ENCODE assay signal across 10 mouse cellular contexts in the genomic region with DNA sequence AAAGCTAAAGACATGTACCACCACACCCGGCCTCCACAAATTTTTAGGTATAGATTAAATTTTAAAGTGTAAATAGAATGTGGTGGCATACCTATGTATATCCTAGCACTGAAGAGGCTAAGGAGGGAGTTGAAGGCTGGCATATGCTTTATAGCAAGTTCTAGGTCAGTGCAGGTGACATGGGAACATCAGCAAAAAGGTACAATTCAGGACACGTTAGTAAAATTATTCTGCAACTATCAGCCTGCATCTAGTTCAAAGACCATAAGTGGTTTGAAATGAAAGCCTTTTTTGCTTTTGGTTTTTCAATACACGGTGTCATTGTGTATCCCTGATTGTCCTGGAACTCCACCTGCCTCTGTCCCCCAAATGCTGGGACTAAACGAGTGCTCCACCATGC. TPM values are rescaled to one million over a fixed set of nuclear protein-coding genes. Genes with fewer than 3 reads are reported as not detected.
DNase-seq lines count a peak whose midpoint lies in the region; ATAC-seq and TF ChIP-seq lines count a peak whose summit lies in the region.
"Had no signal": no experiment of that assay in that cellular context is flagged by ENCODE, and none has a peak within 500 bp of the region (broad histone marks: within the 10 kb centered on the region; RNA-seq: fewer than 3 reads in every experiment).

No protein-coding gene starts in this region.

- no peaks in the 10 kb centered on the region for H3K27me3 ChIP-seq in heart, embryonic 10.5 days (ENCODE audit: insufficient read depth, poor library complexity, severe bottlenecking)
- no peaks in the 10 kb centered on the region for H3K27me3 ChIP-seq in forebrain, postnatal 0 days (ENCODE audit: insufficient read depth, low read length)
- no peaks in the 10 kb centered on the region for H3K27me3 ChIP-seq in liver, embryonic 13.5 days

- WGBS in heart, embryonic 10.5 days = 64% methylated on average over 4 of the region's 4 CpGs
- WGBS in forebrain, postnatal 0 days = 46% methylated on average over 4 of the region's 4 CpGs
- 59% methylated on average over 4 of the region's 4 CpGs for WGBS in liver, embryonic 13.5 days (ENCODE audit: insufficient replicate concordance)

- H3K9ac ChIP-seq in forebrain, postnatal 0 days = no peak overlapping the region
- H3K9ac ChIP-seq in liver, embryonic 13.5 days = peak overlapping the region; percentile 62; the same call in 1 of the 2 replicates

- H3K9me3 ChIP-seq in heart, embryonic 10.5 days = no peaks in the 10 kb centered on the region
- H3K9me3 ChIP-seq in forebrain, postnatal 0 days (ENCODE audit: low read length) = no peaks in the 10 kb centered on the region
- no peaks in the 10 kb centered on the region for H3K9me3 ChIP-seq in liver, embryonic 13.5 days (replicated peaks)

- peak overlapping the region; percentile 62 for H3K4me2 ChIP-seq in forebrain, postnatal 0 days (ENCODE audit: low read depth)
- H3K4me2 ChIP-seq in liver, embryonic 13.5 days = peak overlapping the region; percentile 89

- peaks cover 13% of the 10 kb centered on the region for H3K4me1 ChIP-seq in heart, embryonic 10.5 days
- no peaks in the 10 kb centered on the region for H3K4me1 ChIP-seq in forebrain, postnatal 0 days (ENCODE audit: insufficient read depth)
- peaks cover 29% of the 10 kb centered on the region for H3K4me1 ChIP-seq in liver, embryonic 13.5 days (replicated peaks)

- DNase-seq in heart, embryonic 10.5 days (ENCODE audit: low spot score) = no peak
- DNase-seq in heart, postnatal 14 days = no peak
- DNase-seq in A20 (ENCODE audit: low read depth, low spot score) = peak; percentile 13
- no peak for DNase-seq in forebrain, postnatal 0 days
- DNase-seq in liver, embryonic 13.5 days = no peak
- DNase-seq in retina, postnatal 1 day = no peak
- no peak for DNase-seq in adrenal gland, adult 2 months
- DNase-seq in thymus, postnatal 25 days = no peak
- DNase-seq: cerebellum, adult 18-20 months; kidney, postnatal 36 days had no signal

- ATAC-seq in forebrain, postnatal 0 days = no peak
- ATAC-seq in liver, embryonic 13.5 days (ENCODE audit: low read depth) = no peak

- no peak for TF ChIP-seq CTCF in forebrain, postnatal 0 days (IDR thresholded peaks at IDR 0.05; ENCODE audit: low read depth)

- intact Hi-C loops in heart, postnatal 14 days (cut with DNase I) = no loop called here

- H3K36me3 ChIP-seq in heart, embryonic 10.5 days = peaks cover 43% of the 10 kb centered on the region
- peaks cover 23% of the 10 kb centered on the region for H3K36me3 ChIP-seq in forebrain, postnatal 0 days (ENCODE audit: insufficient read depth)
- peaks cover 46% of the 10 kb centered on the region for H3K36me3 ChIP-seq in liver, embryonic 13.5 days

- peak overlapping the region; percentile 98; the same call in 1 of the 2 replicates for H3K4me3 ChIP-seq in heart, embryonic 10.5 days
- no peak overlapping the region; the same call in 1 of the 2 replicates for H3K4me3 ChIP-seq in forebrain, postnatal 0 days (ENCODE audit: low read depth, low read length)
- H3K4me3 ChIP-seq in liver, embryonic 13.5 days (replicated peaks) = no peak overlapping the region

- H3K27ac ChIP-seq in heart, embryonic 10.5 days = no peak overlapping the region
- no peak overlapping the region for H3K27ac ChIP-seq in forebrain, postnatal 0 days (ENCODE audit: low read depth, low read length)
- H3K27ac ChIP-seq in liver, embryonic 13.5 days = peak overlapping the region; percentile 47; the same call in 1 of the 2 replicates

RNA-seq across cellular contexts. Expression of a gene that starts 1.3 kb away (rescaled TPM):
- 28.7 and 33.3 TPM in 2 replicates for polyA plus RNA-seq in heart, embryonic 10.5 days (2016; fragmentation: Nextera tagmentation; extraction: Ambion mirVana)
- total RNA-seq in heart, postnatal 14 days (2021) = 1 to 10 TPM; 6.1 to 9.2 TPM
- 134 and 139 TPM in 2 replicates for total RNA-seq in forebrain, postnatal 0 days (2014; rRNA removed)
- 47.4 and 68.7 TPM in 2 replicates for polyA plus RNA-seq in forebrain, postnatal 0 days (2015; fragmentation: Nextera tagmentation; extraction: Ambion mirVana)
- 22.4 and 26.3 TPM in 2 replicates for polyA plus RNA-seq in liver, embryonic 13.5 days (2015; fragmentation: Nextera tagmentation; extraction: Ambion mirVana)
- 10 to 100 TPM; 13.4 to 16.6 TPM for total RNA-seq in adrenal gland, adult 2 months (2021)
- polyA plus RNA-seq in adrenal gland, adult 2 months (2012; rRNA removed) = 1.2 and 1.9 TPM in 2 replicates

RNA-seq across cellular contexts. Expression of a gene that starts 16.5 kb away (rescaled TPM):
- polyA plus RNA-seq in heart, embryonic 10.5 days (2016; fragmentation: Nextera tagmentation; extraction: Ambion mirVana) = 68.3 and 75.2 TPM in 2 replicates
- total RNA-seq in heart, postnatal 14 days (2021) = 10 to 100 TPM; 13.9 to 16.6 TPM
- total RNA-seq in forebrain, postnatal 0 days (2014; rRNA removed) = 32.2 and 41.5 TPM in 2 replicates
- polyA plus RNA-seq in forebrain, postnatal 0 days (2015; fragmentation: Nextera tagmentation; extraction: Ambion mirVana) = 29.2 and 31.1 TPM in 2 replicates
- polyA plus RNA-seq in liver, embryonic 13.5 days (2015; fragmentation: Nextera tagmentation; extraction: Ambion mirVana) = 26.8 and 36.6 TPM in 2 replicates
- total RNA-seq in adrenal gland, adult 2 months (2021) = 1 to 10 TPM; 4.6 to 6.7 TPM
- 0.90 and 0.94 TPM in 2 replicates for polyA plus RNA-seq in adrenal gland, adult 2 months (2012; rRNA removed)

RNA-seq across cellular contexts. Expression of a gene that starts 17.1 kb away (rescaled TPM):
- polyA plus RNA-seq in heart, embryonic 10.5 days (2016; fragmentation: Nextera tagmentation; extraction: Ambion mirVana) = 10.4 and 11.4 TPM in 2 replicates
- total RNA-seq in heart, postnatal 14 days (2021) = 1 to 10 TPM; 1.7 to 2.4 TPM
- 0.77 and 2.1 TPM in 2 replicates for total RNA-seq in forebrain, postnatal 0 days (2014; rRNA removed)
- 0.90 and 1.1 TPM in 2 replicates for polyA plus RNA-seq in forebrain, postnatal 0 days (2015; fragmentation: Nextera tagmentation; extraction: Ambion mirVana)
- 4.6 and 6.7 TPM in 2 replicates for polyA plus RNA-seq in liver, embryonic 13.5 days (2015; fragmentation: Nextera tagmentation; extraction: Ambion mirVana)
- 1 to 10 TPM in 1 of 2 experiments, under 1 TPM in 1; 0.95 to 1.0 TPM for total RNA-seq in adrenal gland, adult 2 months (2021)
- 0.04 and 0.21 TPM in 2 replicates for polyA plus RNA-seq in adrenal gland, adult 2 months (2012; rRNA removed)

RNA-seq across cellular contexts. Expression of a gene that starts 39.0 kb away (rescaled TPM):
- 19.1 and 22.7 TPM in 2 replicates for polyA plus RNA-seq in heart, embryonic 10.5 days (2016; fragmentation: Nextera tagmentation; extraction: Ambion mirVana)
- total RNA-seq in heart, postnatal 14 days (2021) = 1 to 10 TPM; 8.9 to 9.2 TPM
- total RNA-seq in forebrain, postnatal 0 days (2014; rRNA removed) = 25.7 and 30.2 TPM in 2 replicates
- 16.2 and 17.1 TPM in 2 replicates for polyA plus RNA-seq in forebrain, postnatal 0 days (2015; fragmentation: Nextera tagmentation; extraction: Ambion mirVana)
- polyA plus RNA-seq in liver, embryonic 13.5 days (2015; fragmentation: Nextera tagmentation; extraction: Ambion mirVana) = 9.0 and 10.9 TPM in 2 replicates
- 10 to 100 TPM; 15.6 to 25.0 TPM for total RNA-seq in adrenal gland, adult 2 months (2021)
- polyA plus RNA-seq in adrenal gland, adult 2 months (2012; rRNA removed) = 3.4 and 5.2 TPM in 2 replicates

RNA-seq across cellular contexts. Expression of a gene that starts 51.7 kb away (rescaled TPM):
- 20.0 and 22.8 TPM in 2 replicates for polyA plus RNA-seq in heart, embryonic 10.5 days (2016; fragmentation: Nextera tagmentation; extraction: Ambion mirVana)
- 10 to 100 TPM; 11.3 to 12.0 TPM for total RNA-seq in heart, postnatal 14 days (2021)
- total RNA-seq in forebrain, postnatal 0 days (2014; rRNA removed) = 73.7 and 85.2 TPM in 2 replicates
- polyA plus RNA-seq in forebrain, postnatal 0 days (2015; fragmentation: Nextera tagmentation; extraction: Ambion mirVana) = 182 and 186 TPM in 2 replicates
- 5.7 and 6.9 TPM in 2 replicates for polyA plus RNA-seq in liver, embryonic 13.5 days (2015; fragmentation: Nextera tagmentation; extraction: Ambion mirVana)
- 1 to 10 TPM; 3.1 to 6.4 TPM for total RNA-seq in adrenal gland, adult 2 months (2021)
- polyA plus RNA-seq in adrenal gland, adult 2 months (2012; rRNA removed) = 0.95 and 1.1 TPM in 2 replicates

Comparison
In these comparisons a context has a peak if more than half of its experiments do, and no peak if none do; other contexts are left out.
1. RNA of a gene that starts 16.5 kb away (polyA plus RNA-seq): 68.3 to 75.2 TPM in heart, embryonic 10.5 days, 29.2 to 31.1 TPM in forebrain, postnatal 0 days and 26.8 to 36.6 TPM in liver, embryonic 13.5 days; 0.90 to 0.94 TPM in adrenal gland, adult 2 months; every median in the first group is over 10 times any median in the second.